22 mouse cellular contexts compared by ENCODE assay signal in the genomic region with DNA sequence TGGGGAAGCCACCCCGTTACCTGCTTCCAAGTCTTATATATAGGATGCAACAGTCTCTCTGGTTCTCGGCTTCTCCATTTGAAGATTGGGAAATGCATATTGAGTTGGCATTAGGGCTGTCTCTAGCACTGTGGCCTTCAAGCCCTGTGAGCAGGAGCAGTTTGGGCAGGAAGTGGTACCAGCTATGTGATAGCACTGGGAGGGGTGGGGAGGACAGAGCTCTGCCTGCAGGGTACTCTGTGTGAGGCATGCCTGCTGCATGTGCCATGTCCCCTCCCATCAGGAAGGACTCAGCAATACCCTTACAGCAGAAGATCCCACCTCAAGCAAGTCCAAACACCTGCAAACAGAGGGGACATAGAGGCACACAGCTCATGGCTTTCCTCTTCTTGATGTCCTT.
DNase-seq lines count a peak whose midpoint lies in the region; ATAC-seq and TF ChIP-seq lines count a peak whose summit lies in the region.
"Had no signal": no experiment of that assay in that cellular context is flagged by ENCODE, and none has a peak within 500 bp of the region (broad histone marks: within the 10 kb centered on the region; RNA-seq: fewer than 3 reads in every experiment).

No protein-coding gene starts in this region.

- H3K27ac ChIP-seq in lung, embryonic 14.5 days (ENCODE audit: low read depth) = 0 out of 2 replicates have a peak overlapping the region, but pooled peaks have one; percentile 2
- H3K27ac ChIP-seq: embryonic facial prominence, embryonic 12.5 days; forebrain, embryonic 12.5 days; limb, embryonic 12.5 days; macrophage; neural tube, embryonic 13.5 days had no signal

- WGBS in lung, embryonic 14.5 days = 93% methylated on average over 2 of the region's 2 CpGs
- 94% methylated on average over 2 of the region's 2 CpGs for WGBS in lung, adult 2 months

- no peak for TF ChIP-seq CTCF in lung, embryonic 14.5 days (IDR thresholded peaks at IDR 0.05; ENCODE audit: low read depth)
- no peak for TF ChIP-seq CTCF in lung, adult 2 months (IDR thresholded peaks at IDR 0.05; ENCODE audit: insufficient read depth, low read length)

- H3K27me3 ChIP-seq in lung, embryonic 14.5 days (ENCODE audit: insufficient read depth, low read length) = no peaks in the 10 kb centered on the region
- H3K27me3 ChIP-seq: embryonic facial prominence, embryonic 12.5 days; forebrain, embryonic 12.5 days; limb, embryonic 12.5 days; neural tube, embryonic 13.5 days; Patski had no signal

- ATAC-seq in lung, embryonic 14.5 days (ENCODE audit: insufficient read depth) = no peak
- ATAC-seq in inflammation-experienced regulatory T-cells, adult 6 months = peak; percentile 52
- ATAC-seq: liver, postnatal 0 days; Patski had no signal

- no peak overlapping the region for H3K9ac ChIP-seq in lung, embryonic 14.5 days
- H3K9ac ChIP-seq: embryonic facial prominence, embryonic 12.5 days; forebrain, embryonic 12.5 days; limb, embryonic 12.5 days; liver, postnatal 0 days; neural tube, embryonic 13.5 days had no signal

- no peak overlapping the region for H3K4me3 ChIP-seq in lung, embryonic 14.5 days (ENCODE audit: low read depth, low read length)
- no peak overlapping the region for H3K4me3 ChIP-seq in lung, adult 2 months (replicated peaks; ENCODE audit: extremely low read depth, low read depth, low read length)
- H3K4me3 ChIP-seq: embryonic facial prominence, embryonic 12.5 days; forebrain, embryonic 12.5 days; limb, embryonic 12.5 days; neural tube, embryonic 13.5 days had no signal

- no peak overlapping the region for H3K4me2 ChIP-seq in lung, embryonic 14.5 days
- H3K4me2 ChIP-seq: embryonic facial prominence, embryonic 12.5 days; forebrain, embryonic 12.5 days; heart, embryonic 11.5 days; limb, embryonic 12.5 days; liver, embryonic 11.5 days; neural tube, embryonic 13.5 days had no signal

- no peaks in the 10 kb centered on the region for H3K9me3 ChIP-seq in lung, embryonic 14.5 days (ENCODE audit: low read depth, low read length)
- H3K9me3 ChIP-seq: embryonic facial prominence, embryonic 12.5 days; forebrain, embryonic 12.5 days; limb, embryonic 12.5 days; neural tube, embryonic 13.5 days had no signal

- DNase-seq in lung, embryonic 14.5 days = no peak
- no peak for DNase-seq in lung, adult 2 months
- DNase-seq in natural killer cell, adult 2 months (ENCODE audit: low spot score in 2 of 2) = peak; percentile 9 to 42
- peak; percentile 46 to 65 for DNase-seq in thymus, postnatal 36 days
- DNase-seq in heart, postnatal 25 days (ENCODE audit: low spot score) = no peak
- DNase-seq in cerebellum, postnatal 25 days = no peak
- DNase-seq in ovary, postnatal 10 days (ENCODE audit: low spot score) = no peak
- DNase-seq: adrenal gland, adult 2 months; cerebellum, adult 11 months; kidney, adult 18-20 months; kidney, postnatal 10 days; liver, postnatal 0 days; midbrain, embryonic 14.5 days had no signal

- intact Hi-C loops in heart, postnatal 25 days (cut with DNase I) = no loop called here

- H3K36me3 ChIP-seq in lung, embryonic 14.5 days (ENCODE audit: insufficient read depth) = no peaks in the 10 kb centered on the region
- H3K36me3 ChIP-seq: embryonic facial prominence, embryonic 12.5 days; forebrain, embryonic 12.5 days; limb, embryonic 12.5 days had no signal

- TF ChIP-seq POLR2A in lung, adult 2 months (IDR thresholded peaks at IDR 0.05; ENCODE audit: borderline replicate concordance, extremely low read depth, low read depth, low read length) = no peak

- H3K4me1 ChIP-seq in lung, embryonic 14.5 days (ENCODE audit: insufficient read depth) = no peaks in the 10 kb centered on the region
- H3K4me1 ChIP-seq in lung, adult 2 months (ENCODE audit: control insufficient read depth, insufficient read depth, low read length) = no peaks in the 10 kb centered on the region; the same call in 1 of the 2 replicates
- H3K4me1 ChIP-seq: embryonic facial prominence, embryonic 12.5 days; limb, embryonic 12.5 days had no signal

Comparison
In these comparisons a context has a peak if more than half of its experiments do, and no peak if none do; other contexts are left out.
1. DNase-seq: peak in natural killer cell, adult 2 months (2 of 2) and thymus, postnatal 36 days (2 of 2); none in lung, embryonic 14.5 days (single experiment), lung, adult 2 months (single experiment), heart, postnatal 25 days (single experiment), cerebellum, postnatal 25 days (0 of 2) and ovary, postnatal 10 days (single experiment).